Mouse (Mus musculus) left cerebral cortex, adult 2 months (tissue): ENCODE results near the gene Slc4a4. TPM values are rescaled to one million over a fixed set of nuclear protein-coding genes. Genes with fewer than 3 reads are reported as not detected.

ENCODE experiments used
- DNase-seq, 2 experiments: peaks; one replicate each; pipeline ENCODE4 v3.0.0; 2021 to 2022; ENCODE audit warnings: low spot score in 2 of 2, mixed read lengths in 1 of 2; ENCODE audit errors: extremely low spot score in 1 of 2
- H3K27ac ChIP-seq: fragments of 200-600 bp; 2 replicates; pipeline ENCODE4 v1.8.1; 2022
- H3K4me3 ChIP-seq: fragments of 200-600 bp; 2 replicates; pipeline ENCODE4 v1.8.1; 2022
- CTCF ChIP-seq: fragments of 200-600 bp; IDR thresholded peaks from 2 replicates; pipeline ENCODE4 v1.8.1; 2022; ENCODE audit warnings: antibody characterized with exemption, mild to moderate bottlenecking, moderate library complexity
- intact Hi-C: fragments of 180-260 bp; cut with DNase I; formaldehyde crosslinking; loops from one replicate; pipeline ENCODE4 v1.15.1; 2025
- total RNA-seq, 2 experiments: library from RNA; stranded (reverse); gene quantifications; 2 replicates each; pipeline ENCODE4 v1.2.3; 2021

Slc4a4 gene
- total RNA-seq, 2 experiments from 2014 or later = 104 to 119 TPM

DNA sequence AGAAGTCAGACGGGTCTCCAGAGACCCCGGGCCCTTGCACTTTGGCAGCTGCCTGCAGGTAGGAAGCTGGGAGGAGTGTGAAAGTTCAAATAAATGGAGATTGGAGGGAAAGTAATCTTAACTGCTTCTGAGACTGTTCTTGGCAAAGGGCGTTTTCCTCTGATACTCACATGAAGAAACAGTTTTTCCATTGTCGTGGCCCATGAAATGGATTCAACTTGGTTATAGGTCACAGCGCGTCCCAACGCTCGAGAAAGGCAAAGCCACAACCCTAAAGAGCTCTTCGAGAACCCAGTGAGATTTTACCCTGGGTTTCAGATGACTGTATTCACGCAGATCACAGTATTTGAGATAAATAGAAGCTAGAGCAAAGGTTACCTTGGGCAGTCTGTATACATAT lies 31.0 kb downstream of the Slc4a4 start:
- Histone ChIP-seq H3K4me3 (no peak overlapping the region), H3K27ac (no peak overlapping the region)
- no peak for TF ChIP-seq CTCF
- intact Hi-C loops = no loop called here
- no peak for DNase-seq

GRCm38 (mm10) chr5:88918538-88918937 lies 31.9 kb downstream of the Slc4a4 start:
- no peak for DNase-seq
- H3K4me3 ChIP-seq = no peak overlapping the region
- no peak for TF ChIP-seq CTCF
- intact Hi-C loops = no loop called here
- no peak overlapping the region for H3K27ac ChIP-seq

DNA sequence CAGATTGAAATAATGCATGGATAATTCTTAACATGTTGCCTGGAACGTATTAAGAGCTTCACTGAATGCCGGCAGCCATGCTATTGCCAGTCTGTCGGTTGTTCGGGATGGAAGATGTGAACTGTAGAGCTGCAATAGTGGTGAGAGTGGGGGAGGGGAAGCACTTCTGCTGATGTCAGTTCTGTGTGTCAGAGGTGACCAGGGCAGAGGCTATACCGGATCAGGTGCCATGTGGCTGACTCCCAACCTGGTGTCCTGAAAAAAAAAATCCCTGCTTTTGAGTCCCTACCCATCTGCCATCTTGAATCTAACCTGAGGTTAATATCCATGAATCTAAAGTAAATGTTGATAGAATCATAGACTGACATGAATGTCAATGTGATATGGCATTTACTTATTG lies 39.0 kb downstream of the Slc4a4 start:
- no peak for DNase-seq
- no peak overlapping the region for H3K27ac ChIP-seq
- intact Hi-C loops = no loop called here
- TF ChIP-seq CTCF = no peak
- no peak overlapping the region for H3K4me3 ChIP-seq

DNA sequence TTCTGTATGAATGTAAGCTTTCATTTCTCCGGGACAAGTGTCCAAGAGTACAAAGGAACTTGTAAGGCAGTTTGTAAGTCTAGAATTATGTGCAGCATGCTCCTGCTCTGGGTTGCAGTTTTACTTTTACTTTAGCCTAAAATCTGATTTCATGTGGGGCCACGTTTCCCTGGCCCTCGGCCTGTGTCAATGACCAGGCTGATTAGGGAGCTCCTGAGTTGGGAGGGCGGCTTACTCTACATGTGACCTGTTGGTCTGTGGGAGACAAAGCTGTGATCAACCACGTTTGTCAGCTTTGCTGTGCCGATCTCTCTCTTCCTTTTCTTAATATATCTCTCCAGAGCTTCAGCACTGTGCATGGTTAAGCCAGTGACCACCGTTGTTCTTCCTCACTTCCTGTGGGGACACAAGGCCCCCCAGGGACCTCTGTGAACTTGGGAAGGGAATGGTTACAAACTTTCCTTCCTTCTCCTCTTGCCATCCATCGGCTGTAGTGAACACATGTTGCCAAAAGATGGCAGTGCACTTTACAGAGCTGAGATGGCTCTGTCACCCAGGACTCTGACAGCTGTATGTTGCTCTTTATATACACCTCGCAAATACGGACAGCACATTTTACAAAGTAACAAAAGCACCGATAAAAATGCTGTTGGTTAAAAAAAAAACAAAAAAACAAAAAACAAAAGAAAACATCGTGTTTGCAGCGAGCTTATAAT lies 41.7 kb downstream of the Slc4a4 start:
- Histone ChIP-seq H3K27ac (no peak overlapping the region), H3K4me3 (no peak overlapping the region)
- peak; percentile 78 for TF ChIP-seq CTCF
- intact Hi-C loops = loop anchor here (1.0 to 2.0 kb wide), 3 partner anchors 40 to 293 kb away; no protein-coding TSS in a partner anchor
- peak in 1 of 2 experiments; percentile 47 for DNase-seq

- peak; percentile 63 to 70 for DNase-seq
- Histone ChIP-seq H3K27ac (peak overlapping the region; percentile 57), H3K4me3 (peak overlapping the region; percentile 28)
- intact Hi-C loops = loop anchor here (1.0 to 5.0 kb wide), 4 partner anchors 41 to 455 kb away; no protein-coding TSS in a partner anchor
- peak; percentile 40 for TF ChIP-seq CTCF
Observed at GRCm38 (mm10) chr5:88929392-88930094, 42.9 kb downstream of the Slc4a4 start.

- intact Hi-C loops = loop anchor here (5.0 kb wide), 1 partner anchor 127 kb away; no protein-coding TSS in a partner anchor
- Histone ChIP-seq H3K4me3 (peak overlapping the region; percentile 28), H3K27ac (peak overlapping the region; percentile 57)
- TF ChIP-seq CTCF = no peak
- no peak for DNase-seq
Observed at GRCm38 (mm10) chr5:88930129-88930528, 43.5 kb downstream of the Slc4a4 start.

DNA sequence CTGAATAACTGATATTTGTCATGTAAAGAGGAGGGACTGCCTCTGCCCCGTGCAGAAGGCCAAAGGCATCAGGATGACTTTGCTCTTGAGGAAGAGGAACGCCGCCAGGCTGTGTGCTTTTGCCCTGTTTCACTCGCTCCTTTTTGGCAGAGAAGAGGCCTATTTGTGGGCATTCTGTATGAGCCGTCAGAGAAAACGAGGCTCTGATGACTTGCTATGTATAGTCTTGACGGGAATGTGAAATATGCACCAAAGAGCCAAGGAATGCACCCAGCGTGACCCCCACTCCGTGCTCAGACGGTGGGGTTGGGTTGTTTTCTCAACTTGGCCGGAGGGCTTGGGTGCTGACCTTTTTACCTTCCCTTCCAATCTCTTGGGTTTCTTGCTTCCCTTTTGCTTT lies 44.0 kb downstream of the Slc4a4 start:
- no peak overlapping the region for H3K4me3 ChIP-seq
- DNase-seq = no peak
- intact Hi-C loops = loop anchor here (5.0 kb wide), 1 partner anchor 127 kb away; no protein-coding TSS in a partner anchor
- H3K27ac ChIP-seq = peak overlapping the region; percentile 57
- no peak for TF ChIP-seq CTCF

- H3K4me3 ChIP-seq = no peak overlapping the region
- TF ChIP-seq CTCF = no peak
- intact Hi-C loops = loop anchor here (5.0 kb wide), 1 partner anchor 126 kb away; no protein-coding TSS in a partner anchor
- H3K27ac ChIP-seq = peak overlapping the region; percentile 6; the same call in 1 of the 2 replicates
- DNase-seq = no peak
Observed at GRCm38 (mm10) chr5:88931176-88931575, 44.6 kb downstream of the Slc4a4 start.

GRCm38 (mm10) chr5:88933454-88933853 lies 46.8 kb downstream of the Slc4a4 start:
- TF ChIP-seq CTCF = no peak
- intact Hi-C loops = loop anchor here (5.0 kb wide), 1 partner anchor 124 kb away; no protein-coding TSS in a partner anchor
- H3K4me3 ChIP-seq = peak overlapping the region; percentile 52
- peak overlapping the region; percentile 71 for H3K27ac ChIP-seq
- no peak for DNase-seq

- intact Hi-C loops = loop anchor here (5.0 kb wide), 1 partner anchor 123 kb away; no protein-coding TSS in a partner anchor
- TF ChIP-seq CTCF = no peak
- peak overlapping the region; percentile 71 for H3K27ac ChIP-seq
- DNase-seq = peak; percentile 55 to 60
- H3K4me3 ChIP-seq = peak overlapping the region; percentile 52
Observed at GRCm38 (mm10) chr5:88933946-88934345, 47.3 kb downstream of the Slc4a4 start.

DNA sequence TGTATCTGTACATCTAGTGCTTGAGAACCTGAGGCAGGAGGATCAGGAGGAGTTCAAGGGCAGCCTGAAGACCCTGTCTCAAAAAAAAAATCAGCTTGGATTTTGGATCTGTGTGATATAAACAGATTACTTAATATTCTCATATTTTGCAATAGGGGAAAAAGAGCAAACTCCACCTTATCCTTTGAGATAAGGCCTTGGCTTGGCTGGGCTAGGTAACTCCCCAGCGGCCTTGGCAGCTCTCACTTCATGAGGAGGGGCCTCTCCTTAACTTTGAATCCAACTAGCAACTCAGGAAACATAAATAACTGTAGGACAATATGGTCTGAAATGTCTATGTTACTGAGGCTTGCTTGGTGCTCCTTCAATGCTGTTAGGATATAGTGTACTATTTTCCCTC lies 51.6 kb downstream of the Slc4a4 start:
- no peak for DNase-seq
- intact Hi-C loops = no loop called here
- no peak for TF ChIP-seq CTCF
- H3K27ac ChIP-seq = no peak overlapping the region
- H3K4me3 ChIP-seq = no peak overlapping the region

- H3K4me3 ChIP-seq = no peak overlapping the region
- TF ChIP-seq CTCF = no peak
- intact Hi-C loops = no loop called here
- H3K27ac ChIP-seq = no peak overlapping the region
- DNase-seq = no peak
Observed at GRCm38 (mm10) chr5:88939151-88939550, 52.5 kb downstream of the Slc4a4 start.
